Mouse (Mus musculus): ENCODE data around the gene Mcm10. TPM values are rescaled to one million over a fixed set of nuclear protein-coding genes. Genes with fewer than 3 reads are reported as not detected.

Mcm10 gene
- polyA plus RNA-seq, 1 experiment from 2014 or later = 4.5 TPM

GRCm38 (mm10) chr2:4995646-4996045, 16.9 kb downstream of the Mcm10 start:
- Histone ChIP-seq H3K36me3 (replicated peaks; ENCODE audit: control insufficient read depth, insufficient read depth) (no peaks in the 10 kb centered on the region; the same call in 1 of the 2 replicates), H3K4me3 (replicated peaks; ENCODE audit: low read length) (no peak overlapping the region), H3K9ac (no peak overlapping the region), H3K27me3 (ENCODE audit: control insufficient read depth, insufficient read depth, low read length) (no peaks in the 10 kb centered on the region), H3K4me2 (replicated peaks) (no peak overlapping the region), H3K4me1 (replicated peaks; ENCODE audit: control insufficient read depth, insufficient read depth, low read length) (no peaks in the 10 kb centered on the region), H3K27ac (no peak overlapping the region), H3K9me3 (ENCODE audit: control insufficient read depth, low read length) (no peaks in the 10 kb centered on the region)
- WGBS = 95% methylated on average over 11 of the region's 11 CpGs
- DNase-seq (ENCODE audit: low spot score) (no peak), ATAC-seq (ENCODE audit: low FRiP score) (no peak)

GRCm38 (mm10) chr2:4994436-4994835, 18.2 kb downstream of the Mcm10 start:
- ATAC-seq (ENCODE audit: low FRiP score) (no peak), DNase-seq (ENCODE audit: low spot score) (no peak)
- no peak overlapping the region for H3K4me2 ChIP-seq (replicated peaks)
- WGBS = 91% methylated on average over 4 of the region's 4 CpGs
- H3K4me1 ChIP-seq (replicated peaks; ENCODE audit: control insufficient read depth, insufficient read depth, low read length) = no peaks in the 10 kb centered on the region
- H3K36me3 ChIP-seq (replicated peaks; ENCODE audit: control insufficient read depth, insufficient read depth) = no peaks in the 10 kb centered on the region; the same call in 1 of the 2 replicates
- H3K9me3 ChIP-seq (ENCODE audit: control insufficient read depth, low read length) = no peaks in the 10 kb centered on the region
- H3K4me3 ChIP-seq (replicated peaks; ENCODE audit: low read length) = no peak overlapping the region
- no peak overlapping the region for H3K27ac ChIP-seq
- H3K9ac ChIP-seq = no peak overlapping the region
- H3K27me3 ChIP-seq (ENCODE audit: control insufficient read depth, insufficient read depth, low read length) = no peaks in the 10 kb centered on the region

GRCm38 (mm10) chr2:4993584-4993983, 19.0 kb downstream of the Mcm10 start:
- Histone ChIP-seq H3K36me3 (replicated peaks; ENCODE audit: control insufficient read depth, insufficient read depth) (no peaks in the 10 kb centered on the region; the same call in 1 of the 2 replicates), H3K4me1 (replicated peaks; ENCODE audit: control insufficient read depth, insufficient read depth, low read length) (no peaks in the 10 kb centered on the region), H3K9ac (no peak overlapping the region), H3K27me3 (ENCODE audit: control insufficient read depth, insufficient read depth, low read length) (no peaks in the 10 kb centered on the region), H3K27ac (no peak overlapping the region), H3K4me3 (replicated peaks; ENCODE audit: low read length) (no peak overlapping the region), H3K4me2 (replicated peaks) (no peak overlapping the region), H3K9me3 (ENCODE audit: control insufficient read depth, low read length) (no peaks in the 10 kb centered on the region)
- ATAC-seq (ENCODE audit: low FRiP score) = no peak
- 88% methylated on average over 11 of the region's 11 CpGs for WGBS
- no peak for DNase-seq (ENCODE audit: low spot score)

- H3K4me3 ChIP-seq (replicated peaks; ENCODE audit: low read length) = no peak overlapping the region
- DNase-seq (ENCODE audit: low spot score) = no peak
- no peaks in the 10 kb centered on the region for H3K27me3 ChIP-seq (ENCODE audit: control insufficient read depth, insufficient read depth, low read length)
- H3K4me2 ChIP-seq (replicated peaks) = no peak overlapping the region
- H3K9me3 ChIP-seq (ENCODE audit: control insufficient read depth, low read length) = no peaks in the 10 kb centered on the region
- H3K9ac ChIP-seq = no peak overlapping the region
- H3K27ac ChIP-seq = no peak overlapping the region
- no peaks in the 10 kb centered on the region for H3K4me1 ChIP-seq (replicated peaks; ENCODE audit: control insufficient read depth, insufficient read depth, low read length)
- ATAC-seq (ENCODE audit: low FRiP score) = no peak
- no peaks in the 10 kb centered on the region; the same call in 1 of the 2 replicates for H3K36me3 ChIP-seq (replicated peaks; ENCODE audit: control insufficient read depth, insufficient read depth)
- WGBS = 81% methylated on average over 11 of the region's 11 CpGs
Measured at GRCm38 (mm10) chr2:4988826-4989424, 23.7 kb downstream of the Mcm10 start.

GRCm38 (mm10) chr2:4987388-4988180, 25.0 kb downstream of the Mcm10 start:
- H3K4me3 ChIP-seq (replicated peaks; ENCODE audit: low read length) = no peak overlapping the region
- WGBS = 86% methylated on average over 8 of the region's 8 CpGs
- ATAC-seq (ENCODE audit: low FRiP score) = no peak

GRCm38 (mm10) chr2:4986798-4987197, 25.8 kb downstream of the Mcm10 start:
- H3K27ac ChIP-seq = no peak overlapping the region
- WGBS = 88% methylated on average over 4 of the region's 4 CpGs
- no peak overlapping the region for H3K4me2 ChIP-seq (replicated peaks)

More at GRCm38 (mm10) chr2:4987388-4988180, 25.0 kb downstream of the Mcm10 start:
- no peaks in the 10 kb centered on the region; the same call in 1 of the 2 replicates for H3K36me3 ChIP-seq (replicated peaks; ENCODE audit: control insufficient read depth, insufficient read depth)
- no peaks in the 10 kb centered on the region for H3K9me3 ChIP-seq (ENCODE audit: control insufficient read depth, low read length)
- H3K9ac ChIP-seq = no peak overlapping the region
- DNase-seq (ENCODE audit: low spot score) = no peak
- no peak overlapping the region for H3K27ac ChIP-seq
- no peaks in the 10 kb centered on the region for H3K4me1 ChIP-seq (replicated peaks; ENCODE audit: control insufficient read depth, insufficient read depth, low read length)
- no peak overlapping the region for H3K4me2 ChIP-seq (replicated peaks)
- no peaks in the 10 kb centered on the region for H3K27me3 ChIP-seq (ENCODE audit: control insufficient read depth, insufficient read depth, low read length)

GRCm38 (mm10) chr2:4985000-4985399, 27.6 kb downstream of the Mcm10 start:
- Histone ChIP-seq H3K9ac (no peak overlapping the region), H3K9me3 (ENCODE audit: control insufficient read depth, low read length) (no peaks in the 10 kb centered on the region), H3K27me3 (ENCODE audit: control insufficient read depth, insufficient read depth, low read length) (no peaks in the 10 kb centered on the region), H3K4me2 (replicated peaks) (no peak overlapping the region), H3K27ac (no peak overlapping the region), H3K4me1 (replicated peaks; ENCODE audit: control insufficient read depth, insufficient read depth, low read length) (no peaks in the 10 kb centered on the region), H3K4me3 (replicated peaks; ENCODE audit: low read length) (no peak overlapping the region), H3K36me3 (replicated peaks; ENCODE audit: control insufficient read depth, insufficient read depth) (no peaks in the 10 kb centered on the region)
- WGBS = 85% methylated on average over 6 of the region's 6 CpGs
- DNase-seq (ENCODE audit: low spot score) (no peak), ATAC-seq (ENCODE audit: low FRiP score) (no peak)

More at GRCm38 (mm10) chr2:4986798-4987197, 25.8 kb downstream of the Mcm10 start:
- Histone ChIP-seq H3K4me1 (replicated peaks; ENCODE audit: control insufficient read depth, insufficient read depth, low read length) (no peaks in the 10 kb centered on the region), H3K9ac (no peak overlapping the region), H3K9me3 (ENCODE audit: control insufficient read depth, low read length) (no peaks in the 10 kb centered on the region), H3K36me3 (replicated peaks; ENCODE audit: control insufficient read depth, insufficient read depth) (no peaks in the 10 kb centered on the region), H3K4me3 (replicated peaks; ENCODE audit: low read length) (no peak overlapping the region), H3K27me3 (ENCODE audit: control insufficient read depth, insufficient read depth, low read length) (no peaks in the 10 kb centered on the region)
- no peak for DNase-seq (ENCODE audit: low spot score)
- no peak for ATAC-seq (ENCODE audit: low FRiP score)

- no peaks in the 10 kb centered on the region for H3K4me1 ChIP-seq (replicated peaks; ENCODE audit: control insufficient read depth, insufficient read depth, low read length)
- ATAC-seq (ENCODE audit: low FRiP score) (no peak), DNase-seq (ENCODE audit: low spot score) (no peak)
- no peak overlapping the region for H3K4me3 ChIP-seq (replicated peaks; ENCODE audit: low read length)
- H3K9me3 ChIP-seq (ENCODE audit: control insufficient read depth, low read length) = no peaks in the 10 kb centered on the region
- H3K4me2 ChIP-seq (replicated peaks) = no peak overlapping the region
- H3K27me3 ChIP-seq (ENCODE audit: control insufficient read depth, insufficient read depth, low read length) = no peaks in the 10 kb centered on the region
- 37% methylated on average over 5 of the region's 5 CpGs for WGBS
- no peaks in the 10 kb centered on the region for H3K36me3 ChIP-seq (replicated peaks; ENCODE audit: control insufficient read depth, insufficient read depth)
- no peak overlapping the region for H3K27ac ChIP-seq
- H3K9ac ChIP-seq = no peak overlapping the region
Measured at GRCm38 (mm10) chr2:4983987-4984386, 28.6 kb downstream of the Mcm10 start.

GRCm38 (mm10) chr2:4978091-4978490, 34.5 kb downstream of the Mcm10 start:
- DNase-seq (ENCODE audit: low spot score) = peak; percentile 54
- no peak overlapping the region for H3K4me2 ChIP-seq (replicated peaks)
- H3K4me3 ChIP-seq (replicated peaks; ENCODE audit: low read length) = no peak overlapping the region
- no peak overlapping the region for H3K9ac ChIP-seq
- 41% methylated on average over 8 of the region's 8 CpGs for WGBS
- no peaks in the 10 kb centered on the region for H3K36me3 ChIP-seq (replicated peaks; ENCODE audit: control insufficient read depth, insufficient read depth)
- no peak; the same call in 1 of the 2 replicates for ATAC-seq (ENCODE audit: low FRiP score)
- no peaks in the 10 kb centered on the region for H3K4me1 ChIP-seq (replicated peaks; ENCODE audit: control insufficient read depth, insufficient read depth, low read length)
- no peaks in the 10 kb centered on the region for H3K27me3 ChIP-seq (ENCODE audit: control insufficient read depth, insufficient read depth, low read length)
- H3K27ac ChIP-seq = peak overlapping the region; percentile 35
- no peaks in the 10 kb centered on the region for H3K9me3 ChIP-seq (ENCODE audit: control insufficient read depth, low read length)

All from hindbrain, embryonic 14.5 days (tissue).